Mouse (Mus musculus) adrenal gland, postnatal 14 days (tissue): ENCODE measurements around the gene Lpcat2b. TPM values are rescaled to one million over a fixed set of nuclear protein-coding genes. Genes with fewer than 3 reads are reported as not detected.

ENCODE experiments used
- DNase-seq: peaks from one replicate; pipeline ENCODE4 v3.0.0; 2021; ENCODE audit warnings: mixed read lengths
- total RNA-seq: library from RNA; stranded (reverse); gene quantifications from 2 replicates; pipeline ENCODE4 v1.2.3, GENCODE M21; 2021

The Lpcat2b gene
- total RNA-seq, 1 experiment from 2014 or later: not detected

GRCm38 (mm10) chr5:107448784-107449183, 17.4 kb downstream of the Lpcat2b start:
- DNase-seq: no peak

GRCm38 (mm10) chr5:107449620-107450019, 18.3 kb downstream of the Lpcat2b start:
- DNase-seq: no peak

- DNase-seq: no peak
Measured at GRCm38 (mm10) chr5:107450299-107450698, 18.9 kb downstream of the Lpcat2b start.

DNA sequence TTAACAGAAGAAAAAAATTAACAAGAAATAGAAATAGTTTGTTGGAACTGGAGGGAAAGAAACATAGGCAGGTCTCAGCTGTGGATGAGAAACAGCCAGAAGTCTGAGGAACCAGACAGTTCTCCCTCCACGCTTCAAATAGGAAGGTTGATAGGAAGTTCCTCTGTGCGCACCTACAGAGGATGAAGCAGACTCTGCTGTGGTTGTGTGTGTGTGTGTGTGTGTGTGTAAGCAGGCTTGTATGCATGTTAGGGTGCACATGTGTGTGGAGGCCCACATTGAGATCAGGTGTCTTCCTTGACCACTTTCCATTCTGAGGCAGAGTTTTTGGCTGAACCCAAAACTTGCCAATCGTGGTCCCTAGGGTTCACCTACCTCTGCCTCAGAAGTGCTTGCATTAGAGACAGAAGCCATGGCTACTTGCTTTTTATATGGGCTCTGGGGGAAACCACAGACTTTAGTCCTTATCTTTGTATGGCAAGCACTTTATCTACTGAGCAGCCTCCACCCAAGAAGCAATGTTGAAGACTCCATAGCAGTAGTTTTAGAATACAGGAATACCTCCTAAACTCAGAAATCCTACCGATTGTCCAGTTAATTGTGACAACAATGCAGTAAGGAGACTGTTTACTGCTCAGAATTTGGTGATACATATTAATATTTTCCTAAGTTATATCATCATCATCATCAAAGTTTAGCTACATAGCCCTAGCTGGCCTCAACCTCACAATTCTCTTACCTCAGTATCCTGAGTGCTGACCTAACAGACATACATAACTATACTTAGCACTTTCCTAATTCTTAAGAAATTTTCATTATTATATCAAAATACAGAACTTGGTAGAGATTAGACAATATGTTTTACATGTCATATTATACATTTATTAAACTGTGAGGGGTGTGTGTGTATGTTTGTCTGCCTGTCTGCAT, 31.1 kb downstream of the Lpcat2b start:
- DNase-seq: no peak

GRCm38 (mm10) chr5:107466501-107466900, 35.2 kb downstream of the Lpcat2b start:
- DNase-seq: no peak

- DNase-seq: no peak
Measured at GRCm38 (mm10) chr5:107467098-107467497, 35.7 kb downstream of the Lpcat2b start.

DNA sequence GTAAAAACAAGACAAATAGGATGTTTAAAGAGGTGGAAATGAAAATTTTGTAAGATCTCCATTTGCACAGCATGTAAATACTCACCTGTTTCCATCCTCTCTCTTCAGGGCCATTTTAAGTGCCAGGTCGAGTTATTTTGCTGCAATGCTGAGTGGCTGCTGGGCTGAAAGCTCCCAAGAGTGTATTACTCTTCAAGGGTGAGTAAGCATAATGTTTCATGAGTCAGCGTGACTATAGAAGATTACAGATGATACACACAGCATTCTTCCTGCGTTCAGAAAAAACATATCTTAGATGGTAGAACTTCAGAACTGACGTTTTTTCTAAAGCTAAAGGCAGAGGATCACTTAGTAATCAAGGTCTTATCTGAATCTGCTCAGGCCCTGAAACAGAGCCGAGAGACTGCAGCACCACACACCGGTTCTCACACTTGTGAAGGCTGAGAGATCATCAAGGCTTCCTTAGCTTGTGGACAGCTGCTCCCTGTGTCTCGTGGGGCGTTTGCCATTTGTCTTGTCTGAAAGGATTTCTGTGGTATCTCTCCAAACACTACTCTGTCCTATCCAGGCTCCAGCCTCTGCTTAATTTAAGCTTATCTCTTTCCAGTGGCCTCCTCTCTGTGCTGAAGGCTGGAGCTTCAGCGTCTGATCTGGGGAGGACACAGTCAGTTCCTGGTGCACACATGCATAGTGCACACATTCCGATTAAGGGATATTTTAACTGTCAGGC, 39.4 kb downstream of the Lpcat2b start:
- no peak for DNase-seq

DNA sequence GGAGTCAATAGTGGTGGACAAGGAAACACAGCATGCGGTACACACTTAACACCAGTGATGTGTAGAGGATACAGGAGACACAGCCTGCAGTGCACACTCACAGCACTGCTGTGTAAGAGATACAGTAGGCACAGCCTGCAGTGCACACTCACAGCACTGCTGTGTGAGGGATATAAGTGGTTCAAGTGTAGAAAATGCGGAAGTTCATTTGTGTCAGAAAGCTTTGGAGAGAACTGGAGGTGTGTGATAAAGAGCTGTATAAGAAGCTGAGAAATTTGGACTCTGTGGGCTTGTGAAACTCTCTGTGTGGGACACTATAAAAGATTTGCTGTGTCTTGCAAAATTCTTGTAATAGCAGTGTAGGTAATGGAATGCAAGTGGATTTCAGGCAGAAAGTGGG, 48.8 kb downstream of the Lpcat2b start:
- DNase-seq: no peak

Other genes with a start within 250 kb of the Lpcat2b start
- gene Tgfbr3, start 141.9 kb upstream of the Lpcat2b start, total RNA-seq: 144 and 161 TPM in 2 replicates
- 3.5 and 4.5 TPM in 2 replicates for gene Brdt, start 100.4 kb upstream of the Lpcat2b start, total RNA-seq
- gene Ephx4, start 28.8 kb upstream of the Lpcat2b start, total RNA-seq: 0.74 and 0.86 TPM in 2 replicates
- 6.8 and 7.2 TPM in 2 replicates for gene Btbd8, start 6.4 kb downstream of the Lpcat2b start, total RNA-seq
- not detected in 2 replicates for gene Gm42669, start 76.1 kb downstream of the Lpcat2b start, total RNA-seq
- not detected in 2 replicates for gene 1700028K03Rik, start 103.2 kb downstream of the Lpcat2b start, total RNA-seq
- 13.2 and 21.2 TPM in 2 replicates for gene Rpap2, start 165.8 kb downstream of the Lpcat2b start, total RNA-seq
- gene Glmn, start 166.3 kb downstream of the Lpcat2b start, total RNA-seq: 8.9 and 11.3 TPM in 2 replicates